Mouse (Mus musculus): ENCODE data around the gene Ppp1r21. TPM values are rescaled to one million over a fixed set of nuclear protein-coding genes. Genes with fewer than 3 reads are reported as not detected.

The Ppp1r21 gene
- total and polyA plus RNA-seq, 3 experiments: 4.6 to 33.5 (median 31.8) TPM

DNA sequence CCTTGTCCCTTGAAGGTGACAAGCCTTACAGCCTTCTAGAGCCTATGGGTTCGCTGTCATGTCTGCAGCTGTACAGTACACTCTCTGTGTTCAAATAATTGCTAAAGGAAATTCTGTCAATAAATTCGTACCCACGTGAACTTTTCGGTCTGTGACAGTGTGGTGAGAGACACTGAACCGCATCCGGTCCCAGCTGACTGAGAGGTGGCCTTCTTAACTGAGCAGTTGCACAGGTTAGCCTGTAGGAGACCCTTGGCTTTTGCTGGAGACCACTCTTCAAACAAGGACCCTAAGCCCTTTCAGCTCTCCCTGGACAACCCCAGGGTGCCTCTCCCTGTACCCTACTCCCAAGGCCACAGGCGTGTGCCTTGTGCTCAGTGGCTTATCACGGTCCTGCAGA, 58.3 kb downstream of the Ppp1r21 start:
- no peak for ATAC-seq (ENCODE audit: extremely low read depth, insufficient number of reproducible peaks, low FRiP score, poor library complexity, severe bottlenecking)
- H3K27me3 ChIP-seq (ENCODE audit: insufficient read depth, low read length): no peaks in the 10 kb centered on the region
- TF ChIP-seq TAL1 (conservative IDR thresholded peaks at IDR 0.05; ENCODE audit: low read depth, low read length) (no peak), POLR2AphosphoS5 (IDR thresholded peaks at IDR 0.05; ENCODE audit: insufficient replicate concordance, low read depth, low read length) (no peak), CTCF (IDR thresholded peaks at IDR 0.05; ENCODE audit: low read depth, low read length) (no peak), GATA2 (IDR thresholded peaks at IDR 0.05; ENCODE audit: borderline replicate concordance, low read depth, low read length) (no peak)
- no peak overlapping the region for H3K4me3 ChIP-seq (ENCODE audit: low read depth, low read length)
- DNase-seq (ENCODE audit: low spot score): no peak
- no peaks in the 10 kb centered on the region for H3K4me1 ChIP-seq (ENCODE audit: insufficient read depth, low read depth, low read length)
- no peaks in the 10 kb centered on the region for H3K9me3 ChIP-seq (replicated peaks)
- H3K36me3 ChIP-seq (replicated peaks): peaks cover 59% of the 10 kb centered on the region

DNA sequence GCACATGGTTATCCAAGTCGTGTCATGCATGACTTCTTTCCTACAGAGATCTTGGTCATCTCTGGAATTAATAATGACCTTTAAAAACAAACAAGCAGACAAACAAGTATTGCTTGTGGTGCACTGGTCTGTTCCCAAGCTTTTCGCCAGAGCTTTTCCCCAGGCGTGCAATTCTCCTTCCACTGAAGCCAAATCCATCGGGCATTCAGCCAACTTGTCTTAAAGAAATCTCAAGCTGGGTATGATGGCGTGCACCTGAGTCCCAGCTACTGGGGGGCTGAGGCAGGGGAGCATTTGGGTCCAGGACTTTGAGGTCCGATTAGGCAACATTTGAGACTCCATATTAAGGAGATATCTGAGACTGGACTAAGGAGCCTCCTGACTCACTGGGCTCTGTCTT, 60.3 kb downstream of the Ppp1r21 start:
- no peaks in the 10 kb centered on the region for H3K27me3 ChIP-seq (ENCODE audit: insufficient read depth, low read length)
- H3K4me1 ChIP-seq (ENCODE audit: insufficient read depth, low read depth, low read length): no peaks in the 10 kb centered on the region
- DNase-seq (ENCODE audit: low spot score) (no peak), ATAC-seq (ENCODE audit: extremely low read depth, insufficient number of reproducible peaks, low FRiP score, poor library complexity, severe bottlenecking) (no peak)
- peaks cover 43% of the 10 kb centered on the region for H3K36me3 ChIP-seq (replicated peaks)
- H3K9me3 ChIP-seq (replicated peaks): no peaks in the 10 kb centered on the region
- no peak overlapping the region for H3K4me3 ChIP-seq (ENCODE audit: low read depth, low read length)
- TF ChIP-seq GATA2 (IDR thresholded peaks at IDR 0.05; ENCODE audit: borderline replicate concordance, low read depth, low read length) (no peak), GATA1 (IDR thresholded peaks at IDR 0.05; ENCODE audit: borderline replicate concordance, low read length) (no peak), POLR2AphosphoS5 (IDR thresholded peaks at IDR 0.05; ENCODE audit: insufficient replicate concordance, low read depth, low read length) (no peak), TAL1 (conservative IDR thresholded peaks at IDR 0.05; ENCODE audit: low read depth, low read length) (no peak), CTCF (IDR thresholded peaks at IDR 0.05; ENCODE audit: low read depth, low read length) (no peak)

DNA sequence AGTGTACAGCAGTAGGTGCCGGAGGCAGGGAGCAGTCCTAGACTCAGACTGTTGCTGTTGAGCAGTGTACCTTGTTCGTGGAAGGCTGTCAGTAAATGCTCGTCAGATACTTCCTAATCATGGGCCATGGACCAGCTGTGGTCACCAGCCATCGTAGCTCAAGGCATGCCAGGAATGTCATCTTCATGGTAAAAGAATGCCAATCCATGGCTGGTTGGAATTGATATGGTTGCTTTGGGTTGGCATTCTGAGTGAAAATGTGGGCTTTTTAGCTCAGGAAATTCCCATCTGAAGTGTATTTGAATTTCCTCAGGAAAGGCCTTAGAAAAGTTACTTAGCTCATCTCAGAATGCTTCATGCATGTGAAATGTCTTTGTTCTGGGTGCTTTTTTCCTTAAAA, 65.2 kb downstream of the Ppp1r21 start:
- ATAC-seq (ENCODE audit: extremely low read depth, insufficient number of reproducible peaks, low FRiP score, poor library complexity, severe bottlenecking): no peak
- Histone ChIP-seq H3K9me3 (replicated peaks) (no peaks in the 10 kb centered on the region), H3K36me3 (replicated peaks) (peaks cover 5% of the 10 kb centered on the region), H3K4me3 (ENCODE audit: low read depth, low read length) (no peak overlapping the region), H3K27me3 (ENCODE audit: insufficient read depth, low read length) (peaks cover 17% of the 10 kb centered on the region), H3K4me1 (ENCODE audit: insufficient read depth, low read depth, low read length) (peaks cover 12% of the 10 kb centered on the region)
- no peak for DNase-seq (ENCODE audit: low spot score)
- TF ChIP-seq TAL1 (conservative IDR thresholded peaks at IDR 0.05; ENCODE audit: low read depth, low read length) (no peak), GATA1 (IDR thresholded peaks at IDR 0.05; ENCODE audit: borderline replicate concordance, low read length) (no peak), CTCF (IDR thresholded peaks at IDR 0.05; ENCODE audit: low read depth, low read length) (no peak), POLR2AphosphoS5 (IDR thresholded peaks at IDR 0.05; ENCODE audit: insufficient replicate concordance, low read depth, low read length) (no peak), GATA2 (IDR thresholded peaks at IDR 0.05; ENCODE audit: borderline replicate concordance, low read depth, low read length) (no peak)

DNA sequence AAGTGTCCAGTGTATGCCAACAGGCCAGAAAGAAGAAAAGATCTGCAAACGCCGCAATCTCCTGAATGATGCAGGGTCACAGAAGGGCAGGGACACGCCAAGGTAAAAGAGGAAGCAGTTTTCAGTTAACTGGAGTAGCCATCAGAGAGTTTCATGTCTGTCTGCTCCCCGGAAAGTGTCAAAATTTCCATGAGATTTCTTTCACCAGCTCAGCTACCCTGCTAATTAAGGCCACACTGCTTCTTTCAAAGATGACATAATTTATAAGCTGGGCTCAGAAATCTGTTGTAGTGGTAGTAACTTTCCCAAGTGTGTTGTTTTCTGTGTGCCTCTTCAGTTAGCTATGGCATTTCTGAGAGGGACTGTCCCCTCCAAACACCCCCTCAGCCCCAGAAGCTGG, 66.2 kb downstream of the Ppp1r21 start:
- ATAC-seq (ENCODE audit: extremely low read depth, insufficient number of reproducible peaks, low FRiP score, poor library complexity, severe bottlenecking): no peak
- Histone ChIP-seq H3K9me3 (replicated peaks) (no peaks in the 10 kb centered on the region), H3K4me1 (ENCODE audit: insufficient read depth, low read depth, low read length) (peaks cover 12% of the 10 kb centered on the region), H3K27me3 (ENCODE audit: insufficient read depth, low read length) (peaks cover 17% of the 10 kb centered on the region), H3K4me3 (ENCODE audit: low read depth, low read length) (no peak overlapping the region), H3K36me3 (replicated peaks) (no peaks in the 10 kb centered on the region)
- DNase-seq (ENCODE audit: low spot score): no peak
- TF ChIP-seq POLR2AphosphoS5 (IDR thresholded peaks at IDR 0.05; ENCODE audit: insufficient replicate concordance, low read depth, low read length) (no peak), TAL1 (conservative IDR thresholded peaks at IDR 0.05; ENCODE audit: low read depth, low read length) (no peak), GATA2 (IDR thresholded peaks at IDR 0.05; ENCODE audit: borderline replicate concordance, low read depth, low read length) (no peak), GATA1 (IDR thresholded peaks at IDR 0.05; ENCODE audit: borderline replicate concordance, low read length) (no peak), CTCF (IDR thresholded peaks at IDR 0.05; ENCODE audit: low read depth, low read length) (no peak)

DNA sequence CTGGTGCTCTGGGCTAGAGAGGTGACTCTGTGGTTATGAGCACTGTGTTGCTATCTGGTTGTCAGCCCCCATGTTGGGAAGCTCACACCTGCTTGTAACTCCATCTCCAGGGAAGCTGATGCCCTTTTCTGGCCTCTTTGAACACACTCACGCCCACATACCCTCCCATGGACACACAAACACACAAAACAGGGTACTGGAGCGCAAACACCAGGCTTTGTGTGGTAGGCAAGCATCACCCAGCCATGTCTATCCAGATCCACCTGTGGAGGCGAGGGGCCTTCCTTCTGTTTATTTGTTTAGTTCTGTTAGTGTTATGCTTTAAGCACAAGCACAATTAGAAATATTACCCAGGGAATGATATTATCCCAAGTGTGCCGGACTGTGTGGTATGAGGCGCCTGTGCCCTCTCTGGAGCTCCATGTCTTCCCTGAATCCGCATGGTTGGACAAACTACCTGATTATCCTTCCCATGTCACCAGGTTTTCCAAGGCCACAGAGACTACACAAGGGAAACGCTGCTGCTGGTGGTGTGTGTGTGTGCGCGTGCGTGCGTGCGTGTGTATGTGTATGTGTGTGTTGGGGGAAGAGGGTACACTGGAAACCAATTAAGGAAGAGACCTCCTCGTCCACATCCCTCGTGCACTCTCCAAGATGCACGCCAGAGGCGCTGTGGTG, 66.8 kb downstream of the Ppp1r21 start:
- Histone ChIP-seq H3K9me3 (replicated peaks) (no peaks in the 10 kb centered on the region), H3K36me3 (replicated peaks) (no peaks in the 10 kb centered on the region), H3K27me3 (ENCODE audit: insufficient read depth, low read length) (peaks cover 18% of the 10 kb centered on the region), H3K4me1 (ENCODE audit: insufficient read depth, low read depth, low read length) (peaks cover 12% of the 10 kb centered on the region), H3K4me3 (ENCODE audit: low read depth, low read length) (peak overlapping the region; percentile 59; the same call in 1 of the 2 replicates)
- DNase-seq (ENCODE audit: low spot score) (no peak), ATAC-seq (ENCODE audit: extremely low read depth, insufficient number of reproducible peaks, low FRiP score, poor library complexity, severe bottlenecking) (no peak)
- no peak for TF ChIP-seq GATA1 (IDR thresholded peaks at IDR 0.05; ENCODE audit: borderline replicate concordance, low read length)
- TF ChIP-seq CTCF (IDR thresholded peaks at IDR 0.05; ENCODE audit: low read depth, low read length): peak; percentile 26; the same call in 1 of the 2 replicates

DNA sequence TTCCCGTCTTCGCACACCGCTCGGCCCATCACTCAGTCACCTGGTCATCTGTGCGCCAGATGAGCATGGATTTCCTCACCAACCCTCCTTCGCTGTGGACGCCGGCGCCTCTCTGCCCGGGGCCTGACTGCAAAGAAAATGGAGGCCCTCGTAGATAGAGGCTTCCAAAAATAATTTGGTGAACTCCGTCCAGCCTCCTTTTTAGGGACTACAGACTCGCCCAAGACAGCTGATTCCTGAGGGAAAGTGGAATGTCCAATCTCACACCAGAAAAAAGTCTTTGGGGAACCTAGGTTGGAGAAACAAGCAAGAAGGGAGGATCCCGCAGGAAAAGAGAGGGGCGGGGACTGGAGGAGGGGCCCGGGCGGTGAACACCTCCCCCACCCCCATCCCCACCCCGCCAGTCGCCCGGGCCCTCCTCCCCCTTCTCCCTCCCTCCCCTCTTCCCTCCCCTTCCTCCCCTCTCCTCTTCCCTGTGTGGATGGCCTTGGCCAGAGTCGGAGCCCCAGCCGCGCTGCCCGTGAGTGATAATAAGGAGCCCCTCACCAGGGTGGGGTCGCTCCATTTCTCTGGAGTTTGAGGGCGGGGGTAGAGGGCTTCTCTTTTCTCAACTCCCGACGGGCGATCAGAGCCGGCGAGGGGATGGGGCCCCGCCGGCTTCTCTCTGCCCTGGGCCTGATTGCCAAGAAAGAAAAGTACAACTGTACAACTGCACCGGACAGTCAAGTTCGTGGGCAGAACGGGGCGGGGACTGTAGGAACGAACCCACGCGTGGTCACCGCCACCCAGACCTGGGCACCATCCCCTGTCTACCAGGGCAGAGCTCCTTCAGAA, 67.5 kb downstream of the Ppp1r21 start, which contains the start of gene Ston1:
Ston1 (plus strand) TSS at position 463 of the 834 bp plus-strand sequence.
- ATAC-seq (ENCODE audit: extremely low read depth, insufficient number of reproducible peaks, low FRiP score, poor library complexity, severe bottlenecking) (peak; percentile 75), DNase-seq (ENCODE audit: low spot score) (peak; percentile 29)
- TF ChIP-seq GATA1 (IDR thresholded peaks at IDR 0.05; ENCODE audit: borderline replicate concordance, low read length): no peak
- no peak for TF ChIP-seq CTCF (IDR thresholded peaks at IDR 0.05; ENCODE audit: low read depth, low read length)
- TF ChIP-seq TAL1 (conservative IDR thresholded peaks at IDR 0.05; ENCODE audit: low read depth, low read length): no peak
- TF ChIP-seq GATA2 (IDR thresholded peaks at IDR 0.05; ENCODE audit: borderline replicate concordance, low read depth, low read length): no peak
- no peak for TF ChIP-seq POLR2AphosphoS5 (IDR thresholded peaks at IDR 0.05; ENCODE audit: insufficient replicate concordance, low read depth, low read length)

More for the DNA sequence above, 67.5 kb downstream of the Ppp1r21 start, which contains the start of gene Ston1:
- H3K4me1 ChIP-seq (ENCODE audit: insufficient read depth, low read depth, low read length): peaks cover 12% of the 10 kb centered on the region
- no peaks in the 10 kb centered on the region for H3K36me3 ChIP-seq (replicated peaks)
- H3K27me3 ChIP-seq (ENCODE audit: insufficient read depth, low read length): peaks cover 19% of the 10 kb centered on the region
- H3K9me3 ChIP-seq (replicated peaks): no peaks in the 10 kb centered on the region
- H3K4me3 ChIP-seq (ENCODE audit: low read depth, low read length): peak within 1 kb of the TSS; percentile 59; the same call in 1 of the 2 replicates
